Mouse (Mus musculus): ENCODE measurements around the gene Rhobtb3. TPM values are rescaled to one million over a fixed set of nuclear protein-coding genes. Genes with fewer than 3 reads are reported as not detected.

The Rhobtb3 gene
- 7.0 and 7.9 TPM in 2 replicates for polyA plus RNA-seq (2015; fragmentation: Nextera tagmentation; extraction: Ambion mirVana)

DNA sequence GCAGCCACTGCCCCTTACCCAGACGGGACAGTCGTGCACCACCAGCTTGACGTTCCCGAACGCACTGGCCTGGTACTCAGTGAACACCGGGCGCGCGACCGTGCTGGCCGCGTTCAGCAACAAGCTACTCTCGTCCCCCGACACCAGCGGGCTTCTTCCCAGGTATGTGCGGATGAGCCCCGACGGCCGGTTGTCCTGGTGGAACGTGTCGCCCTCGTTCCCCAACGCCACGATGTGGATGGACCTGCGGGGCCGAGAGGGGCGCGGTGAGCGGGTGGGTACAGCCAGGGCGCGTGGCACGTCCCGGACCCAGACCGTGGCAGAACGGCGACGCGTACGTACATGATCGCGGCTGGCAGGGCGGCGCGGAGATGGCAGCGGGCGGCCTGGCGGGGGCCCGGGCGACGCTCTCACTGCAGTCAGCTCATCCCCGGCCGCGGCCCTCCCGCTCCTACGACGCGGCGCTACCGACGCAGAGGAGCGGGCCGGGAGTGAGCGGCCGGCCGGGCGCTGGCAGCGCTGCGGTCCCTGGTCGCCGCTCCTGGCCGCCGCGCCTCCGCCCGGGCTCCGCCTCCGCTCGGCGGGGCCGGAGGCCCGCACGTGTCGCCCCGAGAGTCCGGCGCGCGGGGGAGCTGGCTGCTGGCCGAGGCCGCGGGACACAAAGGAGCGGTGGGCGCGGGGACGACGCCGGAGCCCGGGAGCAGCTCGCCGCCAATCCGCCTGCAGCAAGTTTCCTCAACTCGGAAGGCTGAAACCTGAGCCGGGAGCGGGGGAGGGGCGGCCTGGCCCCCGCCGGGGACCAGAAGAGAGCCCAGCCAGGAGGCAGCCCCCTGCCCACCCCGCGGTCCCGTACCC is at the start of gene Rhobtb3:
Rhobtb3 (minus strand) TSS at position 737 of the 855 bp plus-strand sequence.

DNA sequence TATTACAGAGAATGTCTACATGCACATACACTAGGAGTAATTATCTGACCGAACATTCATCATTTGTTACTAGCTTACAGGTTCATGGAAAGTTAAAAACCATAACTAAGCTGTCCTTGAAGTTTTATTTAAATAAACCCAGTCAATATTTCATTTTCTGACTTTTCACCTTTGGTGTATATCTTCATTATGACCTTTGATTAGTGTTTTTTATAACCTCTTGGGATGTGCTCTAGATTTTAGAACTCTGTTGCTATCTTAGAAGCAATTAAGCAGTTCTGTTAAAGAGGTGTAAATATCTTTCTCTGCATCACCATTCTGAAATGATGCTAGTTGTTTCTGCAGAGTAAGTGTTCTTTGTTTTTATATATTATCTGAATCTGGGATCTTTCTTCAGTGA is 23.1 kb upstream of the Rhobtb3 start, which contains the start of gene Spata9:
Spata9 (plus strand) TSS at position 301 of the 400 bp plus-strand sequence.

DNA sequence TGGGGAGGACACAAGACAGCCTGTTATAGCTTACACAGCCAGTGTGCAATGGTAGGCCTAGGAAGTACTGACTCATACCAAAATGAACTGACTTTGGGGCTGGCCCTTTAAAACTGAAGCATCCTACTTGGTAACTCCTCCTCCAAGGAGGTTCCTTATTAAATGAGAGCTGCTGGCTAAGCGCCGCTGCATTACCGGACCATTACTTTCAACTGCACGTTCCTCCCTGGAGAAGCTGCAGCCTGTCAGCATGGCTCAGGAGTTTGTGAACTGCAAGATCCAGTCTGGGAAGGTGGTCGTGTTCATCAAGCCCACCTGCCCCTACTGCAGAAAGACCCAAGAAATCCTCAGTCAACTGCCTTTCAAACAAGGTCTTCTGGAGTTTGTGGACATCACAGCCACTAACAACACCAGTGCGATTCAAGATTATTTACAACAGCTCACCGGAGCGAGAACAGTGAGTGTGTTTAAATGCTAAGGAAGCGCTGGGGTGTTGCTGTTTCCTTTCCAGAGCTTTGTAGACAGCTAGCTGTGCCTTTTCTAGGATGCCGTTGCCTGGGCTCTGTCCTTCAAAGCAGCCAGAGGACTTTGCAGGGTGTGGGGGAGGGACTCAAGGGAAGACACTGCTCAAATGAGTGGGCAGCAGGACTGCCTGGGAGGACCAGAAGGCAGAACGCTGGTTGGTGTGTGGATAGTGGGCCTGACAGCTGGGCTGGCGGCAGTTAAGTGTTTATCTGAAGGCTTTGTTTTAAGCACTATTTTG is 103.8 kb downstream of the Rhobtb3 start, which contains the start of gene Glrx:
Glrx (plus strand) TSS at position 150 of the 763 bp plus-strand sequence.

Other genes starting within 250 kb of the Rhobtb3 start
- 15.8 and 18.4 TPM in 2 replicates for gene Ell2, start 237.2 kb downstream of the Rhobtb3 start, polyA plus RNA-seq (2015; fragmentation: Nextera tagmentation; extraction: Ambion mirVana)
- 64.1 and 89.8 TPM in 2 replicates for gene Glrx, start 104.1 kb downstream of the Rhobtb3 start, polyA plus RNA-seq (2015; fragmentation: Nextera tagmentation; extraction: Ambion mirVana)
- 0.36 and 0.43 TPM in 2 replicates for gene Spata9, start 23.2 kb upstream of the Rhobtb3 start, polyA plus RNA-seq (2015; fragmentation: Nextera tagmentation; extraction: Ambion mirVana)
- gene Rfesd, start 74.8 kb upstream of the Rhobtb3 start, polyA plus RNA-seq (2015; fragmentation: Nextera tagmentation; extraction: Ambion mirVana) = 91.8 and 115 TPM in 2 replicates
- gene Gpr150, start 113.1 kb upstream of the Rhobtb3 start, polyA plus RNA-seq (2015; fragmentation: Nextera tagmentation; extraction: Ambion mirVana) = 0.95 and 1.6 TPM in 2 replicates
- 4.1 and 5.3 TPM in 2 replicates for gene Arsk, start 154.7 kb upstream of the Rhobtb3 start, polyA plus RNA-seq (2015; fragmentation: Nextera tagmentation; extraction: Ambion mirVana)
- 6.0 and 6.7 TPM in 2 replicates for gene Ttc37, start 154.8 kb upstream of the Rhobtb3 start, polyA plus RNA-seq (2015; fragmentation: Nextera tagmentation; extraction: Ambion mirVana)